Mouse (Mus musculus) CH12.LX (cell line): ENCODE measurements at regions not wholly inside any gene's neighbourhood (a gene's known extent, or its start where the extent isn't known, plus 50 kb on each side); places are given as distances from the start of the nearest gene placed in this dataset.

Experiments used
- DNase-seq: peaks from one replicate; pipeline ENCODE4 v3.0.0-alpha.2; 2013; ENCODE audit errors: extremely low read depth
- H3K27ac ChIP-seq: 2 replicates; pipeline ENCODE4 v1.5.1; 2012; ENCODE audit warnings: low read depth, mild to moderate bottlenecking, control low read depth, moderate library complexity; ENCODE audit not compliant: insufficient read depth
- H3K27me3 ChIP-seq: replicated peaks from 2 replicates; pipeline ENCODE3; 2012; ENCODE audit warnings: inconsistent platforms
- H3K36me3 ChIP-seq, 2 experiments: replicated peaks in 1 of 2; 2 replicates each; pipeline versions ENCODE3 to v1.6.1; 2012; ENCODE audit warnings: inconsistent platforms in 1 of 2, low read length in 1 of 2, mild to moderate bottlenecking in 1 of 2, mixed read lengths in 1 of 2, moderate library complexity in 1 of 2; ENCODE audit not compliant: control insufficient read depth in 1 of 2, insufficient read depth in 1 of 2
- H3K4me1 ChIP-seq, 2 experiments: 2 replicates each; pipeline ENCODE4 v1.6.1; 2012; ENCODE audit warnings: inconsistent platforms in 1 of 2, moderate library complexity in 1 of 2; ENCODE audit not compliant: insufficient read depth in 2 of 2, control insufficient read depth in 1 of 2
- H3K4me2 ChIP-seq: 2 replicates; pipeline ENCODE4 v1.6.1; 2012; ENCODE audit warnings: low read depth, mild to moderate bottlenecking, control low read depth; ENCODE audit not compliant: poor library complexity, insufficient read depth, severe bottlenecking
- H3K4me3 ChIP-seq, 3 experiments: fragments of 150-350 bp in 1 of 3; sonication (generic) in 1 of 3; replicated peaks in 1 of 3; 2 replicates each; pipeline versions ENCODE3 to v1.5.1; 2011 to 2012; ENCODE audit warnings: low read depth in 2 of 3, low read length in 2 of 3, mild to moderate bottlenecking in 2 of 3, moderate library complexity in 2 of 3, control low read depth in 1 of 3, improper control_type of control experiment in 1 of 3, inconsistent platforms in 1 of 3, mixed read lengths in 1 of 3; ENCODE audit not compliant: poor library complexity in 1 of 3
- H3K79me2 ChIP-seq: replicated peaks from 2 replicates; pipeline ENCODE4 v1.6.1; 2012; ENCODE audit warnings: mild to moderate bottlenecking, moderate library complexity; ENCODE audit not compliant: control insufficient read depth, poor library complexity, insufficient read depth, severe bottlenecking; ENCODE audit errors: extremely low read depth
- H3K9ac ChIP-seq: 2 replicates; pipeline ENCODE4 v1.6.1; 2012; ENCODE audit warnings: low read depth, mild to moderate bottlenecking, control low read depth, moderate library complexity; ENCODE audit not compliant: insufficient read depth
- H3K9me3 ChIP-seq: replicated peaks from 2 replicates; pipeline ENCODE3; 2012; ENCODE audit warnings: low read length, inconsistent platforms, mixed read lengths
- CHD2 ChIP-seq: IDR thresholded peaks from 2 replicates; pipeline ENCODE4 v1.6.1; 2011; ENCODE audit warnings: low read length, improper control_type of control experiment
- E2F4 ChIP-seq: IDR thresholded peaks from 2 replicates; pipeline ENCODE4 v1.6.1; 2011; ENCODE audit warnings: low read depth, low read length, improper control_type of control experiment; ENCODE audit not compliant: insufficient replicate concordance
- EP300 ChIP-seq: IDR thresholded peaks from 2 replicates; pipeline ENCODE4 v1.6.1; 2011; ENCODE audit warnings: low read length, improper control_type of control experiment
- ETS1 ChIP-seq: conservative IDR thresholded peaks from 2 replicates; pipeline ENCODE4 v1.6.1; 2012; ENCODE audit warnings: low read depth, mild to moderate bottlenecking, inconsistent platforms, low read length, improper control_type of control experiment, moderate library complexity
- HCFC1 ChIP-seq: IDR thresholded peaks from 2 replicates; pipeline ENCODE4 v1.6.1; 2012; ENCODE audit warnings: low read depth, mild to moderate bottlenecking, inconsistent platforms, low read length, improper control_type of control experiment
- JUN ChIP-seq: IDR thresholded peaks from 2 replicates; pipeline ENCODE4 v1.6.1; 2011; ENCODE audit warnings: low read depth, mild to moderate bottlenecking, low read length, improper control_type of control experiment, moderate library complexity; ENCODE audit not compliant: insufficient read depth
- JUND ChIP-seq: conservative IDR thresholded peaks from 2 replicates; pipeline ENCODE4 v1.6.1; 2011; ENCODE audit warnings: low read depth, low read length, improper control_type of control experiment
- KAT2A ChIP-seq: IDR thresholded peaks from 2 replicates; pipeline ENCODE4 v1.6.1; 2012; ENCODE audit warnings: low read length, improper control_type of control experiment, inconsistent platforms; ENCODE audit not compliant: insufficient replicate concordance
- MEF2A ChIP-seq: IDR thresholded peaks from 2 replicates; pipeline ENCODE4 v1.6.1; 2014; ENCODE audit warnings: low read depth, mild to moderate bottlenecking, inconsistent platforms, low read length, improper control_type of control experiment, borderline replicate concordance
- MXI1 ChIP-seq: IDR thresholded peaks from 2 replicates; pipeline ENCODE4 v1.6.1; 2011; ENCODE audit warnings: mild to moderate bottlenecking, low read depth, low read length, improper control_type of control experiment
- MYC ChIP-seq: IDR thresholded peaks from 2 replicates; pipeline ENCODE4 v1.6.1; 2011; ENCODE audit warnings: low read depth, mild to moderate bottlenecking, improper control_type of control experiment, low read length
- NRF1 ChIP-seq: IDR thresholded peaks from 2 replicates; pipeline ENCODE4 v1.6.1; 2014; ENCODE audit warnings: low read depth, mild to moderate bottlenecking, inconsistent platforms, low read length, improper control_type of control experiment, moderate library complexity
- PAX5 ChIP-seq: IDR thresholded peaks from 2 replicates; pipeline ENCODE4 v1.6.1; 2012; ENCODE audit warnings: low read length, inconsistent platforms, mixed read lengths
- POLR2A ChIP-seq: IDR thresholded peaks from 2 replicates; pipeline ENCODE4 v1.6.1; 2011; ENCODE audit warnings: low read depth, mild to moderate bottlenecking, improper control_type of control experiment, low read length
- POLR2AphosphoS2 ChIP-seq: IDR thresholded peaks from 2 replicates; pipeline ENCODE4 v1.6.1; 2011; ENCODE audit warnings: low read depth, low read length, improper control_type of control experiment
- RAD21 ChIP-seq: IDR thresholded peaks from 2 replicates; pipeline ENCODE4 v1.6.1; 2011; ENCODE audit warnings: low read depth, mild to moderate bottlenecking, low read length, improper control_type of control experiment, moderate library complexity
- RCOR1 ChIP-seq: conservative IDR thresholded peaks from 2 replicates; pipeline ENCODE4 v1.6.1; 2012; ENCODE audit warnings: low read depth, mild to moderate bottlenecking, inconsistent platforms, low read length, improper control_type of control experiment
- SMC3 ChIP-seq: IDR thresholded peaks from 2 replicates; pipeline ENCODE4 v1.6.1; 2011; ENCODE audit warnings: low read depth, low read length, improper control_type of control experiment
- TBP ChIP-seq: conservative IDR thresholded peaks from 2 replicates; pipeline ENCODE4 v1.6.1; 2011; ENCODE audit warnings: low read depth, low read length, improper control_type of control experiment
- UBTF ChIP-seq: IDR thresholded peaks from 2 replicates; pipeline ENCODE4 v1.6.1; 2012; ENCODE audit warnings: low read depth, mild to moderate bottlenecking, inconsistent platforms, low read length, improper control_type of control experiment, moderate library complexity
- USF1 ChIP-seq: IDR thresholded peaks from 2 replicates; pipeline ENCODE4 v1.6.1; 2014; ENCODE audit warnings: low read depth, mild to moderate bottlenecking, inconsistent platforms, low read length, improper control_type of control experiment
- ZC3H11A ChIP-seq: IDR thresholded peaks from 2 replicates; pipeline ENCODE4 v1.6.1; 2012; ENCODE audit warnings: low read depth, mild to moderate bottlenecking, inconsistent platforms, low read length, improper control_type of control experiment
- ZKSCAN1 ChIP-seq: IDR thresholded peaks from 2 replicates; pipeline ENCODE4 v1.6.1; 2012; ENCODE audit warnings: low read depth, inconsistent platforms, low read length, improper control_type of control experiment, borderline replicate concordance
- ZMIZ1 ChIP-seq: IDR thresholded peaks from 2 replicates; pipeline ENCODE4 v1.6.1; 2012; ENCODE audit warnings: low read depth, mild to moderate bottlenecking, inconsistent platforms, low read length, improper control_type of control experiment
- ZNF384 ChIP-seq: IDR thresholded peaks from 2 replicates; pipeline ENCODE4 v1.6.1; 2012; ENCODE audit warnings: low read depth, low read length, improper control_type of control experiment, inconsistent platforms
- dilution Hi-C: fragments of 300-500 bp; cut with MboI; formaldehyde crosslinking; loops from 2 replicates; pipeline ENCODE4 v1.14.3; 2020; ENCODE audit warnings: low sequenced_read_pairs; ENCODE audit not compliant: extremely low pct_unique_long_range_greater_than_20kb, extremely low pct_ligation_motif_present
- in situ Hi-C: fragments of 300-500 bp; cut with MboI; formaldehyde crosslinking; loops from 3 replicates; pipeline ENCODE4 v1.14.3; 2019; ENCODE audit warnings: low sequenced_read_pairs, low pct_ligation_motif_present, low pct_unique_long_range_greater_than_20kb, mixed read lengths

DNA sequence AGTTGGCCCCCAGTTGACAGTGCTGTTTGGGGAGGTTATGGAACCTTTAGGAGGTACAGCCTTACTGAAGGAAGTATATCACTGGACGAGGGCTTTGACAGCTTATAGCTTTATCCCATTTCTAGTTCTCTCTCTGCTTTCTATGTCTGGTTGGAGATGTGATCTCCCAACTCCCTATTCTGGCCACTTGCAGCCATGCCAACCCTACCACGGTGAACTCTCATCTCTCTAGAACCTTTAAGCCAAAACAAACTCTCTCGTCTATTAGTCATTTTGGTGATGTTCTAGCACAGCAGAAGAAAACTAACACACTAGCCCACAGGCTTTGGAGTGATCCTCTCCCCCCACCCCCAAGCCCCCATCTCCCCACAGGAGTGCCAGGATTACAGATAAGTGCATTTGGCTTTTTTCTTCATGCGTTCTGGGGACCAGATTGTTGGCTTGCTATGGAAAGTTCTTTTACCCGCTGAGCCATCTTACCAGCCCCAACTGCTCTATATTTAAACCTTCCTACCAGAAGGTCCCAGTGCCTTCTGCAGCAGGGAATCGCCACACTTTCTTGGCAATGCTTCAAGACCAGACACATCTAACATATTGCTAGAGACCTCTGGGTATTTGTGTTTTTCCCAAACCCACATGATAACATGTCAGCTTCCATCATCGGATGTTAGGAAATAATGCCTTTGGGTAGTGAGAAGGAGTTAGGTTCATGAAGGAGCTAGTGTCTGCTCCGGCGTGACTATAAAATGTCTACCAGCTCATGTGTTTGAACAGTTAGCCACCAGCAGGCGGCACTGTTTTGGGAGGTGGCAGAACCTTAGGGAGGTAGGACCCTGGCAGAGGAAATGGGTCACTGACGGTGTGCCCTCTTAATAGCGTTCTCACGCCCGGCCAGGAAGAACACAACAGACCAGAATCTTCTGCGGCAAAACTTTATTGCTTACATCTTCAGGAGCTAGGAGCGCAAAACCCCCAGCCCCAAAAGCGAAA, 272.1 kb downstream of the Gm49356 start:
- dilution Hi-C loops: no loop called here
- no peak for DNase-seq
- no peak overlapping the region for H3K27ac ChIP-seq
- peaks cover 0 to 6% of the 10 kb centered on the region in 2 experiments; a peak in 2 of 4 replicates for H3K4me1 ChIP-seq
- in situ Hi-C loops: no loop called here
- peaks cover 5% of the 10 kb centered on the region for H3K9me3 ChIP-seq
- H3K79me2 ChIP-seq: no peaks in the 10 kb centered on the region
- TF ChIP-seq ETS1: no peak
- TF ChIP-seq CHD2: no peak
- TF ChIP-seq JUN: no peak
- no peak for TF ChIP-seq ZC3H11A
- no peak for TF ChIP-seq UBTF
- TF ChIP-seq MYC: no peak
- TF ChIP-seq RAD21: no peak
- no peak for TF ChIP-seq ZMIZ1
- TF ChIP-seq SMC3: no peak
- no peak for TF ChIP-seq MEF2A
- no peak for TF ChIP-seq USF1
- TF ChIP-seq, all 38 proteins: peak for 0
- H3K4me3 ChIP-seq: no peak overlapping the region
- H3K9ac ChIP-seq: no peak overlapping the region
- H3K27me3 ChIP-seq: no peaks in the 10 kb centered on the region
- H3K36me3 ChIP-seq: no peaks in the 10 kb centered on the region
- H3K4me2 ChIP-seq: no peak overlapping the region

DNA sequence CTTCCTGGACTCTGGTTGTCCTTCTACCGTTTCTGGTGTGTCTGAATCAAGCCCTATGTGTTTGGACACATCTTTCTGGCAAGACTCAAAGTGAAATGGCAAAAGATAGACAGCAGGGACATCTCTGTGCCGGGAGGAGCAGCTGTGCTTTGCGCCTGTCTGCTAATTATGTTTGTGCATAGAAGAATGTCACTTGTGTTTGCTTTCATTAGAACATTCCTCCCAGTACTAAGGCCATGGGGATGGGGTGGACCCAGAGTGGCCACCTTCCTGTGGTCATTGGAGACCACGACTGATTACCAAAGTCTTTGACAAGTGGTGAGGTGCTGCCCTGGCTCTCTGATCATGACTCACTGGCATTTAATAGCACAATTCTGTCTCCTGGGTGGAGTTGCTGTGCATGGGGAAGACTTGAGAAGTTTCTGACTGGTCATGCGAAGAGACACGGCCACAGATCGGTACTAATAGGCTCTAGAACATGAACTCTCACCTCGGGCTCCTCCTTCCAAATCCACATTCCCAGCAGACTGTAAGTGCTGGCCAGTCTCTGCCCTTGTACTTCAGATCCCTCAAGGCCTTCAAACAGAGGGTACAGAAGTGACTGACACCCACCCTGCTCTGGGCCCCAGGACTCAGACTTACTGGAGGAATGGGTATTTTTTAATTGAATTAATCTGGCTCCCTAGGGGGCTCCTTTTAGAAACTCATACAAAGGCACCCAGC, 279.0 kb downstream of the Gm49356 start:
- dilution Hi-C loops (no loop called here), in situ Hi-C loops (no loop called here)
- Histone ChIP-seq H3K27me3 (no peaks in the 10 kb centered on the region), H3K79me2 (no peaks in the 10 kb centered on the region), H3K9me3 (peaks cover 4% of the 10 kb centered on the region), H3K9ac (no peak overlapping the region), H3K4me2 (no peak overlapping the region), H3K27ac (no peak overlapping the region), H3K4me3 (no peak overlapping the region), H3K36me3 (no peaks in the 10 kb centered on the region), H3K4me1 (peaks cover 5 to 8% of the 10 kb centered on the region in 2 experiments; a peak in 3 of 4 replicates)
- DNase-seq: no peak
- TF ChIP-seq JUND: no peak
- no peak for TF ChIP-seq MEF2A
- TF ChIP-seq POLR2AphosphoS2: no peak
- no peak for TF ChIP-seq ZC3H11A
- TF ChIP-seq HCFC1: no peak
- TF ChIP-seq E2F4: no peak
- TF ChIP-seq PAX5: no peak
- no peak for TF ChIP-seq SMC3
- no peak for TF ChIP-seq MXI1
- TF ChIP-seq EP300: no peak
- no peak for TF ChIP-seq ZMIZ1
- TF ChIP-seq ZNF384: no peak
- no peak for TF ChIP-seq TBP
- TF ChIP-seq ZKSCAN1: no peak
- no peak for TF ChIP-seq JUN
- no peak for TF ChIP-seq POLR2A
- no peak for TF ChIP-seq KAT2A
- no peak for TF ChIP-seq RCOR1
- no peak for TF ChIP-seq NRF1
